Mouse (Mus musculus) bone marrow, adult 2 months (tissue): Measurements from ENCODE around the gene Xlr4c.
"Not testable (repeated sequence)": the region's sequence is repeated elsewhere in the genome, so short reads cannot be mapped to it uniquely, and the experiment has no call there.

Experiments used
- CTCF ChIP-seq: fragments of 200-500 bp; IDR thresholded peaks from 2 replicates; pipeline ENCODE4 v1.5.1; 2011; ENCODE audit warnings: low read length, control low read depth; ENCODE audit not compliant: control insufficient read depth, insufficient read depth
- POLR2A ChIP-seq: fragments of 200-500 bp; IDR thresholded peaks from 2 replicates; pipeline ENCODE4 v1.6.1; 2011; ENCODE audit warnings: low read depth, mild to moderate bottlenecking, control low read depth, low read length, borderline replicate concordance; ENCODE audit not compliant: control insufficient read depth

- TF ChIP-seq CTCF, POLR2A: not testable (repeated sequence)
Observed at GRCm38 (mm10) chrX:73265270-73265669, 22.3 kb upstream of the Xlr4c start, which contains the start of gene Xlr3c.
